Mouse (Mus musculus): ENCODE data around the gene Cdk15. TPM values are rescaled to one million over a fixed set of nuclear protein-coding genes. Genes with fewer than 3 reads are reported as not detected.

The Cdk15 gene
- total and polyA plus RNA-seq, 3 experiments: not detected

GRCm38 (mm10) chr1:59272189-59272588, 15.5 kb downstream of the Cdk15 start:
- no peak for DNase-seq

- DNase-seq: no peak
Measured at GRCm38 (mm10) chr1:59285880-59286279, 29.2 kb downstream of the Cdk15 start.

- DNase-seq: no peak
Measured at GRCm38 (mm10) chr1:59286316-59286850, 29.7 kb downstream of the Cdk15 start.

- DNase-seq: no peak
Measured at GRCm38 (mm10) chr1:59287733-59288132, 31.0 kb downstream of the Cdk15 start.

GRCm38 (mm10) chr1:59291652-59292051, 34.9 kb downstream of the Cdk15 start:
- DNase-seq: no peak

GRCm38 (mm10) chr1:59295769-59296168, 39.1 kb downstream of the Cdk15 start:
- no peak for DNase-seq

- no peak for DNase-seq
Measured at GRCm38 (mm10) chr1:59297167-59297566, 40.5 kb downstream of the Cdk15 start.

- DNase-seq: no peak
Measured at GRCm38 (mm10) chr1:59298491-59299090, 41.9 kb downstream of the Cdk15 start.

- DNase-seq: no peak
Measured at GRCm38 (mm10) chr1:59307310-59307709, 50.6 kb downstream of the Cdk15 start.

GRCm38 (mm10) chr1:59311292-59311885, 54.7 kb downstream of the Cdk15 start:
- no peak for DNase-seq

GRCm38 (mm10) chr1:59312187-59313153, 55.8 kb downstream of the Cdk15 start:
- no peak for DNase-seq

- DNase-seq: no peak
Measured at GRCm38 (mm10) chr1:59313154-59313940, 56.6 kb downstream of the Cdk15 start.

- DNase-seq: no peak
Measured at GRCm38 (mm10) chr1:59315057-59315807, 58.5 kb downstream of the Cdk15 start.

GRCm38 (mm10) chr1:59316031-59316385, 59.3 kb downstream of the Cdk15 start:
- DNase-seq: no peak

GRCm38 (mm10) chr1:59316386-59317051, 59.8 kb downstream of the Cdk15 start:
- no peak for DNase-seq

- no peak for DNase-seq
Measured at GRCm38 (mm10) chr1:59317397-59317796, 60.7 kb downstream of the Cdk15 start.

GRCm38 (mm10) chr1:59318878-59319277, 62.2 kb downstream of the Cdk15 start:
- no peak for DNase-seq

GRCm38 (mm10) chr1:59321076-59321879, 64.6 kb downstream of the Cdk15 start:
- DNase-seq: no peak

Data from adrenal gland, adult 2 months (tissue).